Mouse (Mus musculus): ENCODE data around the gene Foxp4. TPM values are rescaled to one million over a fixed set of nuclear protein-coding genes. Genes with fewer than 3 reads are reported as not detected.

Gene Foxp4
- polyA plus RNA-seq, 1 experiment from 2014 or later, result 13.9 TPM

DNA sequence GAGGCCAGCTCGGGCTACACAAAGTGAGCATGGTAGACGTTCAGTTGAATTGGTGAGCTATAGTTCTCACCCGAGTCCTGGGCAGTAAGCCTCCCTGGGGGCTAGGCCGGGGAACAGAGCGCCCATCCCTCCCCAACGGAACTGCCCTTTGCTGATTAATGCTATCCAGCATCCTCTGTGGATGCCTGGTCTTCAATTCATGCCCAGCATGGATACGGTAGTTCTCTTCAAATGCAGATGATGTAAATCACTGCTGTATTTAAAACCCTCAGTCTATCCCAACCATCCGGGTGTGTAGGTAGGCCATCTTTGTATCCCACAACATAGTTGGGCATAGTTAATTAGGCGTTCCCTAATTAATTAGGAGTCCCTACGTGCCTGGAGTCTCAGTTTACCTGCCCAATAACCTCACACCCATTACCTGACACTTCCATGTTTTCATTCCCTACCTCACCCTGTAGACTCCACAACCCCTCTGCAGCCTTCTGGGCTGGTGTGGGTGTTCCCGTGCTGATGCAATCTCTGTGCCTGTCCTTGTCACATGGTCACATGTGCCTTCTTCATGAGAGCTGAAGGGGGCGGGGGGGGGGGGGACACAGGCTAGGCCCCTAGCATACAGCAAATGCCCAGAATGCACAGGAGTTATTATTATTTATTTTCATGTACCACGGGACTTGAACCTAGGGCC, 106.3 kb downstream of the Foxp4 start:
- no peak overlapping the region for H3K4me3 ChIP-seq (replicated peaks; ENCODE audit: low read length)
- 89% methylated on average over 13 of the region's 13 CpGs for WGBS
- H3K4me1 ChIP-seq (ENCODE audit: control insufficient read depth, insufficient read depth, low read length), result peaks cover 30% of the 10 kb centered on the region
- no peak overlapping the region for H3K4me2 ChIP-seq (ENCODE audit: low read depth, low read length)
- no peaks in the 10 kb centered on the region for H3K9me3 ChIP-seq (replicated peaks; ENCODE audit: control insufficient read depth, low read length)
- H3K36me3 ChIP-seq (ENCODE audit: control insufficient read depth, insufficient read depth, low read length), result peaks cover 19% of the 10 kb centered on the region
- no peak overlapping the region for H3K9ac ChIP-seq (ENCODE audit: low read length)
- H3K27me3 ChIP-seq (ENCODE audit: control insufficient read depth, insufficient read depth, low read length), result no peaks in the 10 kb centered on the region
- no peak overlapping the region for H3K27ac ChIP-seq (ENCODE audit: low read length)
- ATAC-seq (ENCODE audit: insufficient read depth, low FRiP score), result no peak

Other genes starting within 250 kb of the Foxp4 start
- gene Tomm6, start 236.3 kb downstream of the Foxp4 start, polyA plus RNA-seq (2015; fragmentation: Nextera tagmentation; extraction: Ambion mirVana), result 357 and 376 TPM in 2 replicates
- 3.4 and 4.4 TPM in 2 replicates for gene Frs3, start 235.6 kb downstream of the Foxp4 start, polyA plus RNA-seq (2015; fragmentation: Nextera tagmentation; extraction: Ambion mirVana)
- 0.19 and 0.40 TPM in 2 replicates for gene Gm21981, start 230.2 kb downstream of the Foxp4 start, polyA plus RNA-seq (2015; fragmentation: Nextera tagmentation; extraction: Ambion mirVana)
- 1.0 TPM in 1 of 2 replicates, not detected in the other for gene Prickle4, start 229.9 kb downstream of the Foxp4 start, polyA plus RNA-seq (2015; fragmentation: Nextera tagmentation; extraction: Ambion mirVana)
- 122 and 198 TPM in 2 replicates for gene Pgc, start 197.8 kb downstream of the Foxp4 start, polyA plus RNA-seq (2015; fragmentation: Nextera tagmentation; extraction: Ambion mirVana)
- gene Tfeb, start 187.6 kb downstream of the Foxp4 start, polyA plus RNA-seq (2015; fragmentation: Nextera tagmentation; extraction: Ambion mirVana), result 10.6 and 11.5 TPM in 2 replicates
- gene Mdfi, start 90.0 kb downstream of the Foxp4 start, polyA plus RNA-seq (2015; fragmentation: Nextera tagmentation; extraction: Ambion mirVana), result 10.4 and 11.2 TPM in 2 replicates
- gene 1700122O11Rik, start 113.6 kb upstream of the Foxp4 start, polyA plus RNA-seq (2015; fragmentation: Nextera tagmentation; extraction: Ambion mirVana), result not detected in 2 replicates
- not detected in 2 replicates for gene 1700067P10Rik, start 164.7 kb upstream of the Foxp4 start, polyA plus RNA-seq (2015; fragmentation: Nextera tagmentation; extraction: Ambion mirVana)
- 0.15 and 0.26 TPM in 2 replicates for gene 9830107B12Rik, start 221.6 kb upstream of the Foxp4 start, polyA plus RNA-seq (2015; fragmentation: Nextera tagmentation; extraction: Ambion mirVana)
- 0.41 and 0.48 TPM in 2 replicates for gene A530064D06Rik, start 242.6 kb upstream of the Foxp4 start, polyA plus RNA-seq (2015; fragmentation: Nextera tagmentation; extraction: Ambion mirVana)

Measured in stomach, embryonic 16.5 days (tissue).